9 mouse cellular contexts compared by ENCODE assay signal in genomic region chr16:24874235-24874634, GRCm38 (mm10).
DNase-seq lines count a peak whose midpoint lies in the region; ATAC-seq and TF ChIP-seq lines count a peak whose summit lies in the region.
"Had no signal": no experiment of that assay in that cellular context is flagged by ENCODE, and none has a peak within 500 bp of the region (broad histone marks: within the 10 kb centered on the region; RNA-seq: fewer than 3 reads in every experiment).

No protein-coding gene starts in this region.

- H3K9me3 ChIP-seq in liver, embryonic 12.5 days (replicated peaks): no peaks in the 10 kb centered on the region; the same call in 1 of the 2 replicates
- H3K9me3 ChIP-seq in embryonic facial prominence, embryonic 14.5 days (ENCODE audit: control insufficient read depth, low read length): peaks cover 10% of the 10 kb centered on the region
- no peaks in the 10 kb centered on the region; the same call in 1 of the 2 replicates for H3K9me3 ChIP-seq in lung, embryonic 14.5 days (ENCODE audit: low read depth, low read length)

- peak overlapping the region; percentile 5; the same call in 1 of the 2 replicates for H3K9ac ChIP-seq in liver, adult 2 months (ENCODE audit: low read depth, low read length)
- H3K9ac ChIP-seq in liver, embryonic 12.5 days: no peak overlapping the region
- no peak overlapping the region for H3K9ac ChIP-seq in embryonic facial prominence, embryonic 14.5 days (ENCODE audit: low read depth, low read length)
- H3K9ac ChIP-seq in lung, embryonic 14.5 days: no peak overlapping the region
- H3K9ac ChIP-seq: embryonic facial prominence, embryonic 15.5 days had no signal

- H3K4me3 ChIP-seq in liver, adult 2 months (ENCODE audit: insufficient read depth, low read depth, low read length): no peak overlapping the region
- no peak overlapping the region for H3K4me3 ChIP-seq in liver, embryonic 12.5 days
- H3K4me3 ChIP-seq in embryonic facial prominence, embryonic 14.5 days (ENCODE audit: low read depth, low read length): no peak overlapping the region
- H3K4me3 ChIP-seq in lung, embryonic 14.5 days (ENCODE audit: low read depth, low read length): no peak overlapping the region
- H3K4me3 ChIP-seq: embryonic facial prominence, embryonic 15.5 days had no signal

- no peak overlapping the region for H3K4me2 ChIP-seq in liver, embryonic 12.5 days
- no peak overlapping the region for H3K4me2 ChIP-seq in embryonic facial prominence, embryonic 14.5 days (ENCODE audit: low read depth, low read length)
- no peak overlapping the region for H3K4me2 ChIP-seq in lung, embryonic 14.5 days
- H3K4me2 ChIP-seq: embryonic facial prominence, embryonic 15.5 days had no signal

- peaks cover 4% of the 10 kb centered on the region for H3K36me3 ChIP-seq in liver, adult 2 months (ENCODE audit: control insufficient read depth, insufficient read depth, low read length)
- peaks cover 6% of the 10 kb centered on the region; the same call in 1 of the 2 replicates for H3K36me3 ChIP-seq in liver, embryonic 12.5 days
- peaks cover 13% of the 10 kb centered on the region; the same call in 1 of the 2 replicates for H3K36me3 ChIP-seq in embryonic facial prominence, embryonic 14.5 days (ENCODE audit: control insufficient read depth, insufficient read depth, low read length)
- peaks cover 6% of the 10 kb centered on the region; the same call in 1 of the 2 replicates for H3K36me3 ChIP-seq in lung, embryonic 14.5 days (ENCODE audit: insufficient read depth)

- TF ChIP-seq CTCF in liver, adult 2 months (IDR thresholded peaks at IDR 0.05; ENCODE audit: low read depth, low read length): no peak
- TF ChIP-seq CTCF in lung, embryonic 14.5 days (IDR thresholded peaks at IDR 0.05; ENCODE audit: low read depth): peak; percentile 54

- peak overlapping the region; percentile 67 for H3K27ac ChIP-seq in liver, adult 2 months (replicated peaks; ENCODE audit: insufficient read depth, low read depth, low read length)
- H3K27ac ChIP-seq in liver, embryonic 12.5 days: no peak overlapping the region
- H3K27ac ChIP-seq in embryonic facial prominence, embryonic 14.5 days (replicated peaks; ENCODE audit: low read depth, low read length): no peak overlapping the region
- H3K27ac ChIP-seq in lung, embryonic 14.5 days (ENCODE audit: low read depth): no peak overlapping the region
- H3K27ac ChIP-seq: embryonic facial prominence, embryonic 15.5 days had no signal

- peaks cover 4% of the 10 kb centered on the region; the same call in 1 of the 2 replicates for H3K79me2 ChIP-seq in liver, adult 2 months (ENCODE audit: control insufficient read depth, insufficient read depth, low read length)

- peaks cover 17% of the 10 kb centered on the region for H3K4me1 ChIP-seq in liver, adult 2 months (ENCODE audit: control insufficient read depth, insufficient read depth, low read length)
- H3K4me1 ChIP-seq in liver, embryonic 12.5 days: no peaks in the 10 kb centered on the region
- no peaks in the 10 kb centered on the region for H3K4me1 ChIP-seq in embryonic facial prominence, embryonic 14.5 days (ENCODE audit: control insufficient read depth, insufficient read depth, low read length)
- H3K4me1 ChIP-seq in lung, embryonic 14.5 days (ENCODE audit: insufficient read depth): peaks cover 5% of the 10 kb centered on the region; the same call in 1 of the 2 replicates
- H3K4me1 ChIP-seq: embryonic facial prominence, embryonic 15.5 days had no signal

- 19% methylated on average over 4 of the region's 4 CpGs for WGBS in liver, adult 2 months
- WGBS in liver, embryonic 12.5 days (ENCODE audit: insufficient replicate concordance): 54% methylated on average over 4 of the region's 4 CpGs
- WGBS in embryonic facial prominence, embryonic 14.5 days: 65% methylated on average over 4 of the region's 4 CpGs
- 29% methylated on average over 4 of the region's 4 CpGs for WGBS in lung, embryonic 14.5 days

- TF ChIP-seq POLR2A in liver, adult 2 months (IDR thresholded peaks at IDR 0.05; ENCODE audit: extremely low read depth, insufficient read depth, low read length): no peak

- no peaks in the 10 kb centered on the region for H3K27me3 ChIP-seq in liver, adult 2 months (ENCODE audit: control insufficient read depth, insufficient read depth, low read length)
- no peaks in the 10 kb centered on the region for H3K27me3 ChIP-seq in liver, embryonic 12.5 days (replicated peaks)
- H3K27me3 ChIP-seq in embryonic facial prominence, embryonic 14.5 days (replicated peaks; ENCODE audit: control insufficient read depth, insufficient read depth, low read length): no peaks in the 10 kb centered on the region
- H3K27me3 ChIP-seq in lung, embryonic 14.5 days (ENCODE audit: insufficient read depth, low read length): no peaks in the 10 kb centered on the region
- H3K27me3 ChIP-seq: embryonic facial prominence, embryonic 15.5 days had no signal

- peak; percentile 24 for DNase-seq in adrenal gland, adult 2 months
- no peak for DNase-seq in adrenal gland, adult 8-10 months
- DNase-seq in liver, adult 2 months (ENCODE audit: extremely low read depth, low read depth, low spot score): peak; percentile 100
- peak; percentile 56 for DNase-seq in embryonic facial prominence, embryonic 14.5 days (ENCODE audit: low spot score)
- peak; percentile 87 for DNase-seq in lung, embryonic 14.5 days

- ATAC-seq in liver, embryonic 12.5 days: no peak
- ATAC-seq in embryonic facial prominence, embryonic 14.5 days (ENCODE audit: low read depth): no peak
- ATAC-seq in lung, embryonic 14.5 days (ENCODE audit: insufficient read depth): peak; percentile 63
- ATAC-seq in megakaryocyte, adult 5-6 weeks (ENCODE audit: poor library complexity, severe bottlenecking): no peak
- no peak for ATAC-seq in frontal cortex, adult (ENCODE audit: low TSS enrichment)
